Mouse (Mus musculus) thymus, adult 2 months (tissue): ENCODE results near the gene Abcb8.

Experiments
- CTCF ChIP-seq: fragments of 200-500 bp; IDR thresholded peaks from 2 replicates; pipeline ENCODE4 v1.5.1; 2012; ENCODE audit warnings: mild to moderate bottlenecking, control low read depth, low read length, moderate library complexity, borderline replicate concordance; ENCODE audit not compliant: control insufficient read depth, poor library complexity, insufficient read depth; ENCODE audit errors: extremely low read depth
- POLR2A ChIP-seq: fragments of 200-500 bp; IDR thresholded peaks from 2 replicates; pipeline ENCODE4 v1.6.1; 2012; ENCODE audit warnings: mild to moderate bottlenecking, low read length, control low read depth, moderate library complexity; ENCODE audit not compliant: control insufficient read depth, poor library complexity, insufficient read depth; ENCODE audit errors: extremely low read depth

DNA sequence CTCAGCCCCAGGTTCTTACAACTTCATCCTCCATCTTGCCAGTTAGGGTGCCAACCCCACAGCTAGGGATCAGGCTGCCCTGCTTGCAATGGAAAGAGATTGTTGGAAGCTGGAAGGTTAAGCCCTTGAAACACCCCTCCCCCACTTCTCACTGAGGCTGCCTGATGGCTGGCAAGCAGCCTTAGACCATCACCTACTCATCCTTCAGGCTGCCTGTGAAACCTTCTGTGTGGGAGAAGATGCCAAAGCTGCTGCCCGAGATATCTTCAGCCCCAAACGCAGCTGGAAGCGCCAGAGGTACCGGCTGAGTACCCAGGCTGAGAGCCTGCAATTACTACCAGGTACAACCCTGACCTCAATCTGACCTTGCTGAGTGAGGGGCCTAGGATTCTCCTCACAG, 14.0 kb upstream of the Abcb8 start:
- no peak for TF ChIP-seq CTCF
- TF ChIP-seq POLR2A, result no peak
